Mouse (Mus musculus): Measurements from ENCODE around the gene Tmsb15a. TPM values are rescaled to one million over a fixed set of nuclear protein-coding genes. Genes with fewer than 3 reads are reported as not detected.
A peak's percentile ranks its signal among the peaks of the same experiment; 100 is the strongest.

Tmsb15a gene
- polyA plus RNA-seq, 1 experiment, result not detected

DNA sequence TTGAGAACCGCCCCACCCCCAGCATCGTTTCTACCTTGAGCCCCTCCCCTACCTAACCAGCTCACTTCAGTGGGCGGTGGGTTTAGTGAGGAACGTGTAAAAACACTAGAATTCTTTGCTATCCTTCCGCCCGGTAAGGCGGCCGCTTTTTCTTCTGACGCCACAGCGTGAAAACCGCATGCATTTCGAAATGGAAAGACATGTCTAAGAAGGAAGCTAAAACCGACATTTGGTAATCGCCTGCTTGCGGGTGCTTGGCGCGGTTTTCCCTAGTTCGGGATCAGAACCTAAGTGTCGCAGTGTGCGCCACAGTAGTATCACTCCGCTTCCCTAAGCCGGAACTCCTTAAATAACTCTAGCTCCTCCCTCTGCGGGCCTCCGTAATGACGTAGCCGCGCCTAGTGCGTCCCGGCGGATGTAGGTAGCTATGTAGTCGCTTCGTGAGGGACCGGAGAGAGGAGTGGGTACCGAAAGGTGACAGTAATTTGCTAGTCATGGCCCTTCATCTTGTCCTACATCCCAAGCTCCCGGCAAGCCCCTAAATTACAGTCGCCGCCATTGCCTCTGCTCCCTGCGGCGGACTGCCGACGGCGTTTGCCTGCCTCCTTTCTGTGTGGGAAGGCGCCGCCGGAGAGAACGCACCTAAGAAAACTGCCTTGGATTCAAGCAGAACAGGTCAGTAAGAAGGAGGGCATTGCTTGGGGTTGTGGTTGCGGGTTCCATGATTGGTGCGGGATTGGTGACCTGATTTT is 17.4 kb upstream of the Tmsb15a start, which contains the start of the genes Armcx5 and Gprasp1:
Gene Armcx5, plus strand, starts transcription at position 430 of the 752 bp plus-strand sequence.
Gene Gprasp1, plus strand, starts transcription at position 430 of the 752 bp plus-strand sequence.
- Histone ChIP-seq H3K36me3 (ENCODE audit: control insufficient read depth, insufficient read depth, low read length) (no peaks in the 10 kb centered on the region), H3K27ac (ENCODE audit: insufficient read depth, low read length) (peak within 1 kb of the TSS; percentile 94), H3K27me3 (ENCODE audit: control insufficient read depth, insufficient read depth, low read length) (no peaks in the 10 kb centered on the region), H3K4me3 (ENCODE audit: extremely low read depth, insufficient read depth, insufficient read length) (peak within 1 kb of the TSS; percentile 79), H3K4me1 (ENCODE audit: control insufficient read depth, insufficient read depth, insufficient read length) (peaks cover 2% of the 10 kb centered on the region; the same call in 1 of the 2 replicates)
- WGBS, result 27% methylated on average over 48 of the region's 48 CpGs
- peak; percentile 82 to 84 for DNase-seq (ENCODE audit: low read depth in 1 of 2, low spot score in 2 of 2)
- TF ChIP-seq CTCF (IDR thresholded peaks at IDR 0.05; ENCODE audit: extremely low read depth, insufficient read depth, insufficient read length, insufficient replicate concordance) (no peak), POLR2A (IDR thresholded peaks at IDR 0.05; ENCODE audit: low read depth, low read length) (no peak; the same call in 1 of the 2 replicates)

DNA sequence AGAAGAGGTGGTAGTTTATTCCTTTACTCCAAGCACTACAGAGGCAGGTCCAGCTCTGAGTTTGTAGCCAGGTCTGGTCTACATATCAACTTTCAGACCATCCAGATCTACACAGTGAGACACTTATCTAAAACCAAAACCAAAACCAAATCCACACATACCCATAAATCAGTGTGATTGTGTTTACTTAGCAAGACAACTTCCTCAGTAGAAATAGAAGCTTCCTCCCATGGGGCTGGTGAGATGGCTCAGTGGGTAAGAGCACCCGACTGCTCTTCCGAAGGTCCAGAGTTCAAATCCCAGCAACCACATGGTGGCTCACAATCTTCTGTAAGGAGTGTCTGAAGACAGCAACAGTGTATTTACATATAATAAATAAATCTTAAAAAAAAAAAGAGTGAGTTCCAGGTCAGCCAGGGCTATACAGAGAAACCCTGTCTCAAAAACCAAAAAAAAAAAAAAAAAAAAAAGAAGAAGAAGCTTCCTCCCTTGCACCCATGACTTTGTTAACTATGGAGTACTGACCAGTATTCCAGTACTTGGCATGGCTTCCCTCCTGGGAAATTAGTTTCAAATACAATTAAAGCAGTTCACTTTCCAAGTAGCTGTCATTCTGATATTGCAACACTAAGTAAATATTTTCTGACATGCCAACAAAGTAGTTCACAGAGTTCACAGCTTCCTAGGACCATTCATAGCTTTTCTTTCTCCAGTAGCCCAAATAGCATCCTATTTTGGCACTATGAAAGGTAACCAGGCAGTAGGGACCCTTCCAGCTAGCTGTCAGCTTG is 13.9 kb upstream of the Tmsb15a start:
- no peaks in the 10 kb centered on the region for H3K36me3 ChIP-seq (ENCODE audit: control insufficient read depth, insufficient read depth, low read length)
- 51% methylated on average over 2 of the region's 2 CpGs for WGBS
- no peak overlapping the region for H3K4me3 ChIP-seq (ENCODE audit: extremely low read depth, insufficient read depth, insufficient read length)
- peaks cover 2% of the 10 kb centered on the region; the same call in 1 of the 2 replicates for H3K4me1 ChIP-seq (ENCODE audit: control insufficient read depth, insufficient read depth, insufficient read length)
- no peak overlapping the region for H3K27ac ChIP-seq (ENCODE audit: insufficient read depth, low read length)
- TF ChIP-seq CTCF (IDR thresholded peaks at IDR 0.05; ENCODE audit: extremely low read depth, insufficient read depth, insufficient read length, insufficient replicate concordance) (no peak), POLR2A (IDR thresholded peaks at IDR 0.05; ENCODE audit: low read depth, low read length) (no peak)
- no peaks in the 10 kb centered on the region for H3K27me3 ChIP-seq (ENCODE audit: control insufficient read depth, insufficient read depth, low read length)
- DNase-seq (ENCODE audit: low read depth in 1 of 2, low spot score in 2 of 2), result peak; percentile 3 to 37

- no peak for TF ChIP-seq POLR2A (IDR thresholded peaks at IDR 0.05; ENCODE audit: low read depth, low read length)
- TF ChIP-seq CTCF (IDR thresholded peaks at IDR 0.05; ENCODE audit: extremely low read depth, insufficient read depth, insufficient read length, insufficient replicate concordance), result no peak
- Histone ChIP-seq H3K36me3 (ENCODE audit: control insufficient read depth, insufficient read depth, low read length) (no peaks in the 10 kb centered on the region), H3K27me3 (ENCODE audit: control insufficient read depth, insufficient read depth, low read length) (no peaks in the 10 kb centered on the region), H3K4me1 (ENCODE audit: control insufficient read depth, insufficient read depth, insufficient read length) (no peaks in the 10 kb centered on the region), H3K4me3 (ENCODE audit: extremely low read depth, insufficient read depth, insufficient read length) (no peak overlapping the region), H3K27ac (ENCODE audit: insufficient read depth, low read length) (no peak overlapping the region)
- WGBS, result 81% methylated on average over 2 of the region's 2 CpGs
- no peak for DNase-seq (ENCODE audit: low read depth in 1 of 2, low spot score in 2 of 2)
Observed at GRCm38 (mm10) chrX:135712845-135713244, 12.2 kb downstream of the Tmsb15a start.

DNA sequence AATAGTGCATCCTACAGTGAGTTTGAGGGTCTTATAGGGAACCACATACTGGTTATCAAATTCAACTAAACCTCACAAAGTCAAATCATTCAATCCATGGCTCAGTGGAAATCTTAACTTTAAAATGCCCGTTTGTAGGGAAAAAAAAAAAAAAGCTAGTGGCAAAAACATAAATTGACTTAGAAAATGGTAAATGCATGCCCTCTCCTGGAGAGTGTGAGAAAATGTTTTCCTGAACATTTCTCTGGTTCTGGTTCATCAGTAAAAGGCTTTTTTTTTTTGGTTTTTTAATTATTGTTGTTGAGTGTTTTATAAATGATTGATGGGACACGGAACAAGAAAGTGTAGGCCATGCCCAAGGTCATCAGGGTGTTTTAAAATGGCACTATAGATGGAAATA is 20.7 kb downstream of the Tmsb15a start:
- H3K36me3 ChIP-seq (ENCODE audit: control insufficient read depth, insufficient read depth, low read length), result no peaks in the 10 kb centered on the region
- no peak overlapping the region for H3K27ac ChIP-seq (ENCODE audit: insufficient read depth, low read length)
- no peaks in the 10 kb centered on the region for H3K4me1 ChIP-seq (ENCODE audit: control insufficient read depth, insufficient read depth, insufficient read length)
- no peaks in the 10 kb centered on the region for H3K27me3 ChIP-seq (ENCODE audit: control insufficient read depth, insufficient read depth, low read length)
- TF ChIP-seq CTCF (IDR thresholded peaks at IDR 0.05; ENCODE audit: extremely low read depth, insufficient read depth, insufficient read length, insufficient replicate concordance) (no peak), POLR2A (IDR thresholded peaks at IDR 0.05; ENCODE audit: low read depth, low read length) (no peak)
- no peak overlapping the region for H3K4me3 ChIP-seq (ENCODE audit: extremely low read depth, insufficient read depth, insufficient read length)
- WGBS, result 35% methylated on average over 2 of the region's 2 CpGs
- no peak for DNase-seq (ENCODE audit: low read depth in 1 of 2, low spot score in 2 of 2)

- Histone ChIP-seq H3K4me1 (ENCODE audit: control insufficient read depth, insufficient read depth, insufficient read length) (no peaks in the 10 kb centered on the region), H3K36me3 (ENCODE audit: control insufficient read depth, insufficient read depth, low read length) (no peaks in the 10 kb centered on the region), H3K27me3 (ENCODE audit: control insufficient read depth, insufficient read depth, low read length) (no peaks in the 10 kb centered on the region), H3K4me3 (ENCODE audit: extremely low read depth, insufficient read depth, insufficient read length) (no peak overlapping the region), H3K27ac (ENCODE audit: insufficient read depth, low read length) (no peak overlapping the region)
- WGBS, result 83% methylated on average over 1 of the region's 1 CpGs
- no peak for DNase-seq (ENCODE audit: low read depth in 1 of 2, low spot score in 2 of 2)
- TF ChIP-seq CTCF (IDR thresholded peaks at IDR 0.05; ENCODE audit: extremely low read depth, insufficient read depth, insufficient read length, insufficient replicate concordance) (no peak), POLR2A (IDR thresholded peaks at IDR 0.05; ENCODE audit: low read depth, low read length) (no peak)
Observed at GRCm38 (mm10) chrX:135703111-135703510, 21.9 kb downstream of the Tmsb15a start.

DNA sequence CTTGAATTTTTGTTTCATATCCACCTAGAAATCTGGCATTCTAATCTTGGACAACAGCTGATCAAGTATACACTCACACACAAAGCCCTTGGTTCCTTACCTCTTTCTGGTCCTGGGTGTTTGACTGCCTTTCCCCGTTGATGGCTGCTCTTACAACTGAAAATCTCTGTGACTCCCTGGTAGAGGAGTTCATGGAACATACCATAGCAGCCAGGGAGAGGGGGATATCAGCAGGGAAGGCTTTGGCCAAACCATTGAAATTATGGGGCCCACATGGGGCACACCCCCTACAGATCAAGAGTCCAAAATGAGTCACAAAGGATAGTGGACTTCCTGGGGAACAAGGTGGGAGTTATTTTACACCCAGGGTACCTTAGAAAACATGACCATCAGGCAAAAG is 31.4 kb downstream of the Tmsb15a start, which contains the start of gene Tcp11x2:
Gene Tcp11x2, minus strand, starts transcription at position 158 of the 400 bp plus-strand sequence.
- Histone ChIP-seq H3K36me3 (ENCODE audit: control insufficient read depth, insufficient read depth, low read length) (no peaks in the 10 kb centered on the region), H3K4me1 (ENCODE audit: control insufficient read depth, insufficient read depth, insufficient read length) (no peaks in the 10 kb centered on the region), H3K4me3 (ENCODE audit: extremely low read depth, insufficient read depth, insufficient read length) (no peak within 1 kb of the TSS), H3K27me3 (ENCODE audit: control insufficient read depth, insufficient read depth, low read length) (no peaks in the 10 kb centered on the region), H3K27ac (ENCODE audit: insufficient read depth, low read length) (no peak within 1 kb of the TSS)
- DNase-seq (ENCODE audit: low read depth in 1 of 2, low spot score in 2 of 2), result no peak
- 68% methylated on average over 1 of the region's 1 CpGs for WGBS
- no peak for TF ChIP-seq POLR2A (IDR thresholded peaks at IDR 0.05; ENCODE audit: low read depth, low read length)

Data from spleen, adult 2 months (tissue).